Mouse (Mus musculus) CD8-positive naive resting alpha-beta T cell, adult 57 days (primary cell): ENCODE measurements around the gene Gm3854. TPM values are rescaled to one million over a fixed set of nuclear protein-coding genes. Genes with fewer than 3 reads are reported as not detected.

Experiments used
- total RNA-seq: library from RNA; stranded (reverse); gene quantifications from one replicate; pipeline ENCODE4 v1.2.4, GENCODE M21; 2023

Gene Gm3854
- 0.55 TPM for total RNA-seq

DNA sequence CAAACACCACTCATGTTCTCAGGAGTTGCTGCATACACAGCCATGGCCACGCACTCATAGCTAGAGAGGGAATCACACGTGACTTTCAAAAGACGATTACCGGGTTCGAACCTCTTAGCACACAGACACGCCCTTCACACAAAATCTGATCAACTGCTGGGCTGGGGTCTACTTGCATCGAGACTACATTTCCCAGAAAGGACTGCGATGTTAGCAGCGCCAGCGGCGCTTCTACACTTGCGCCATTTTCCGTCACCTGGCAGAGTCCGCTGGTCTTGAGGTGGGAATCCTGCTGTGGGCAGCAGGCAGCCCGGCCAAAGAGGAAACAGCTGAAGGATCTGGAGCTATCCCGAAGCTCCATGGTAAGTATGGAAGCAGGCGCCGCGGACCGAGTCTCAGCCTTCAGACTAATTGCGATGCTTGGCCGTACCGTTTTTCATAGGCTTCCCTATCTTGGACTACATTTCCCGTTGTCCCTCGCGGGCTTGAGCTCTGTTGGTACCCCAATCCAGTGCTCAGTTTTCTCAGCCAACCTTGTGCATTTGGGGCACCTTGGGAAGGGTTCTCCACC lies at the start of gene Gm3854:
TSS of gene Gm3854 (plus strand) at position 259 of the 571 bp plus-strand sequence.

DNA sequence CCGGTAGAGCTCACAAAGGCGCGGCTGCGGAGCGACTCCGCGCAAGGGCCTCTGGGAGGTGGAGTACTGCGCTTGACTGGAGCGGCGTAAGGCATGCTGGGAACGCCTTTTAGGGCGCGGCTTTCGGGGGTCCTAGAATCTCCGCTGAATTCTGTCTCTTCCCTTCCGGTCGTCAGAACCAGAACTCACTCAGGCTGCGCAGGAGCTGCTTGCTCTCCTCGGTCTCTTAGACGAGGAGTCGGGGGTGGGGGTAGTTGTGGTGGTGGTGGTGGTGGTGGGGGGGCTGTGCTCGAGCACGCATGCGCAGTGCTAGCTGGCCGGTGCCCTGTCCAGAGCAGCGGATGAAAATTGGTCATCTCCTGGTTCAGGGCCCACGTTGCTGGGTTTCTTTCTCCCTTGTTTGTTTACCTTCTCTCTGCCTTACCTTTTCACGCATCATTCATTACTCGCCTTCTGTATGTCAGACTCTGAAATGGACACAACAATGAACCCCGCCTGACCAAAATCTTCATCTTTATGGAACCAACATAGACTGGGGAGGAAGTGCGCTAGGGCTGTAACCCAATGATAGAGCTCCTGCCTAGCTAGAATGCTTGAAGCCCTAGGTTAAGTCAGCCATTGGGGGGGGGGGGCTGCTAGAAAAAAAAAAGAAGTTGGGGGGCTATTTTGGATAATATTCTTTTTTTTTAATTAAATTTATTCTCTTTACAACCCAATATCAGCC lies 12.2 kb upstream of the Gm3854 start, which contains the start of gene Zfp583:
TSS of gene Zfp583 (minus strand) at position 53 of the 724 bp plus-strand sequence.

DNA sequence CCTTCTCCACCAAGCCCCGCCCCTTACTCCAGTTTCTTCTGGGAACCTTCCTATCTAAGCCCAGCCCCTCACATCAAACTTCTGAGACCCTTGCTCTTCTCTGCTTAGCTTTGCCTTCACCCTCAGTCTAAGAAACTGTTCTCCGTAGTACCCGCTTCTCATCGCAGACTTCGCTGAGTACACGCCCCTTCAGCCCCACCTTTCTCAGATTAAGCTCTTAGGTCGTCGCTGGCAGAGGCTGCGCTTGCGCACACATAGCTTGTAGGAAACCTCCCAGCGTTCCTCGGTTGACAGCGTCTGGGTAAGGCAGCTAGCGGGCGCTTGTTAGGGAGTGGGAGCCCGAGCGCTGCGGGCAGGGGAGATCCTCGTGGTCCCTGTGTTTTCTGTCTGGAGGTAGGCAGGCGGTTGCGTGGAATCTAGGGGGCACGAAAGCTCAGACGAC lies 19.5 kb downstream of the Gm3854 start, which contains the start of gene Zfp78:
TSS of gene Zfp78 (plus strand) at position 234 of the 442 bp plus-strand sequence.

DNA sequence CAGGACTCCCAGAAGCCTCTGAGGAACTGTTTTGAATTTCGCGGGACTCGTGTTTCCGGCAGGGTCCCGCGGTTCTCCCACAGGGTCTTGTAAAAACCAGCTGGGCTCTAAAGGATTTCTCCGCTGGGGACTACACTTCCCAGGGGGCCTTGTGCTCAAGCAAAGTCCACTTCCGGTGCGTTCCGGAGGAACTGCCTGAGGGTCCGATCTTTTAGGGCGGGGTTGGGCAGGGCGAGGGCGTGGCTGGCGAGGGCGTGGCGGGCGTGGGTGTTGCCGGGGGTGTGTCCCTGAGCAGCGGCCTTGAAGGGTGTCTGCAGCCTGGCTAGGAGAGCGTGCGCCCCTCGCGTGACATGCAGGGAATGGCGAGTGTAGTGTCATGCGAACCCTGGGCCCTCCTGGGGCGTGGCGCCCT lies 39.5 kb downstream of the Gm3854 start, which contains the start of gene Zfp28:
TSS of gene Zfp28 (plus strand) at position 252 of the 412 bp plus-strand sequence.

DNA sequence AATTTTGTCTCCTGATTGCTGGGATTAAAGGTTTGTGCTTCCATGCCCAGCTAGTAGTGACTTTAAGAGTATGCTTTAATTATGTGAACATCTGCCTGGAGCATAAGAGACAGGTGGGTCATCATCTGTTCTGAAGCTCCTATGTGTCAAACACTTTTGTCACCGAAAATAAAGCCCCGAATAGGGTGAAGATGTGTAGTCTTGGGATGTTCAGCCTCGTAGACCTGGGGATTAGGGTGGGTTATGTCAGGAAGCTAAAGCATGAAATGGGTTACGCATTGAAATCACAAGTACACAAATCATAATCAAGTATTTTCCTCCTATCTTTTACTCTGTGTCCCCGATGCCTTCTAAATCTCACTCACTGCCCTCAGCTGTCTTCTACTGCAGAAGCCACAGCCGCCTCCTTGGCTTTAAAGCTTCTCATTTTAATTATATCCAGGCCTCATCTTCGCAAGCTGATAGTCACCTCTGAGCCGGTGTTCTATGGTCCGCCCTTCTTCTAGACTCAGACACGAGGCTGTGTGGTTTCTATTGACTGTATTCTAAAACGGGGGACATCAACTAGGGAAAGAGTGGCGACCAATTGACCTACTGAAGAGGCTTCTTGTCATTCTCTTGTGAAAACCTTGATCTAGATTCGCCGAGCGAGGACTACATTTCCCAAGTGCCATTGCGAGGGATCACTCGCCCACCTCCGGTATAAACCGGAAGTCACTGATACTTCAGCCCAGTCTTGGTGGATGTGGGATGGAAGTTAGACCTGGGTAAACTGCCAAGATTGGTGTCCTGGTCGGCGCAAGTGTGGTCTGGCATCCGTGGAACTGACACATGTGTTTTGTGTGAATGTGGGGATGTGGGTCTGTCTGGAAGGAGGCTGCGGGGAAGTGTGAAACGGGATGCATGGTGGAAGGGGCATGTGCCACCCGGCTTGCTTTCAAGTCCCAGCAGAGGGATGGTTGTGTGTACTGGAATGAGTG lies 54.7 kb downstream of the Gm3854 start, which contains the start of gene Smim17:
TSS of gene Smim17 (plus strand) at position 720 of the 980 bp plus-strand sequence.

Other genes with a start within 250 kb of the Gm3854 start
- 34.6 TPM for gene Zfp787, start 187.8 kb upstream of the Gm3854 start, total RNA-seq
- 34.4 TPM for gene Zfp444, start 171.5 kb upstream of the Gm3854 start, total RNA-seq
- not detected for gene Galp, start 146.7 kb upstream of the Gm3854 start, total RNA-seq
- gene Zscan5b, start 121.5 kb upstream of the Gm3854 start, total RNA-seq, result not detected
- gene Epp13, start 91.0 kb upstream of the Gm3854 start, total RNA-seq, result not detected
- 4.8 TPM for gene Zfp667, start 57.2 kb upstream of the Gm3854 start, total RNA-seq
- 0.70 TPM for gene Zfp583, start 12.5 kb upstream of the Gm3854 start, total RNA-seq
- 2.1 TPM for gene Zfp78, start 19.5 kb downstream of the Gm3854 start, total RNA-seq
- 5.7 TPM for gene Zfp28, start 39.5 kb downstream of the Gm3854 start, total RNA-seq
- gene Smim17, start 55.0 kb downstream of the Gm3854 start, total RNA-seq, result not detected
- gene Gm20715, start 66.5 kb downstream of the Gm3854 start, total RNA-seq, result not detected
- gene Olfr1344, start 94.9 kb downstream of the Gm3854 start, total RNA-seq, result not detected
- gene Olfr1336, start 112.4 kb downstream of the Gm3854 start, total RNA-seq, result not detected
- gene Olfr1346, start 123.3 kb downstream of the Gm3854 start, total RNA-seq, result not detected
- gene Olfr5, start 143.2 kb downstream of the Gm3854 start, total RNA-seq, result not detected
- not detected for gene Olfr1347, start 156.0 kb downstream of the Gm3854 start, total RNA-seq
- not detected for gene Olfr1348, start 165.0 kb downstream of the Gm3854 start, total RNA-seq
- not detected for gene Olfr1349, start 179.2 kb downstream of the Gm3854 start, total RNA-seq
- gene Olfr1350, start 221.1 kb downstream of the Gm3854 start, total RNA-seq, result not detected